Mouse (Mus musculus) CH12.LX (cell line): ENCODE data around the gene Gm49318. TPM values are rescaled to one million over a fixed set of nuclear protein-coding genes. Genes with fewer than 3 reads are reported as not detected.
A peak's percentile ranks its signal among the peaks of the same experiment; 100 is the strongest.

Source experiments
- DNase-seq: peaks from one replicate; pipeline ENCODE4 v3.0.0-alpha.2; 2013; ENCODE audit errors: extremely low read depth
- H3K27ac ChIP-seq: 2 replicates; pipeline ENCODE4 v1.5.1; 2012; ENCODE audit warnings: low read depth, mild to moderate bottlenecking, control low read depth, moderate library complexity; ENCODE audit not compliant: insufficient read depth
- H3K27me3 ChIP-seq: replicated peaks from 2 replicates; pipeline ENCODE3; 2012; ENCODE audit warnings: inconsistent platforms
- H3K36me3 ChIP-seq, 2 experiments: replicated peaks in 1 of 2; 2 replicates each; pipeline versions ENCODE3 to v1.6.1; 2012; ENCODE audit warnings: inconsistent platforms in 1 of 2, low read length in 1 of 2, mild to moderate bottlenecking in 1 of 2, mixed read lengths in 1 of 2, moderate library complexity in 1 of 2; ENCODE audit not compliant: control insufficient read depth in 1 of 2, insufficient read depth in 1 of 2
- H3K4me1 ChIP-seq, 2 experiments: 2 replicates each; pipeline ENCODE4 v1.6.1; 2012; ENCODE audit warnings: inconsistent platforms in 1 of 2, moderate library complexity in 1 of 2; ENCODE audit not compliant: insufficient read depth in 2 of 2, control insufficient read depth in 1 of 2
- H3K4me2 ChIP-seq: 2 replicates; pipeline ENCODE4 v1.6.1; 2012; ENCODE audit warnings: low read depth, mild to moderate bottlenecking, control low read depth; ENCODE audit not compliant: poor library complexity, insufficient read depth, severe bottlenecking
- H3K4me3 ChIP-seq, 3 experiments: fragments of 150-350 bp in 1 of 3; sonication (generic) in 1 of 3; replicated peaks in 1 of 3; 2 replicates each; pipeline versions ENCODE3 to v1.5.1; 2011 to 2012; ENCODE audit warnings: low read depth in 2 of 3, low read length in 2 of 3, mild to moderate bottlenecking in 2 of 3, moderate library complexity in 2 of 3, control low read depth in 1 of 3, improper control_type of control experiment in 1 of 3, inconsistent platforms in 1 of 3, mixed read lengths in 1 of 3; ENCODE audit not compliant: poor library complexity in 1 of 3
- H3K79me2 ChIP-seq: replicated peaks from 2 replicates; pipeline ENCODE4 v1.6.1; 2012; ENCODE audit warnings: mild to moderate bottlenecking, moderate library complexity; ENCODE audit not compliant: control insufficient read depth, poor library complexity, insufficient read depth, severe bottlenecking; ENCODE audit errors: extremely low read depth
- H3K9ac ChIP-seq: 2 replicates; pipeline ENCODE4 v1.6.1; 2012; ENCODE audit warnings: low read depth, mild to moderate bottlenecking, control low read depth, moderate library complexity; ENCODE audit not compliant: insufficient read depth
- H3K9me3 ChIP-seq: replicated peaks from 2 replicates; pipeline ENCODE3; 2012; ENCODE audit warnings: low read length, inconsistent platforms, mixed read lengths
- BHLHE40 ChIP-seq: IDR thresholded peaks from 2 replicates; pipeline ENCODE4 v1.6.1; 2011; ENCODE audit warnings: mild to moderate bottlenecking, low read depth, low read length, improper control_type of control experiment
- CHD1 ChIP-seq: IDR thresholded peaks from 2 replicates; pipeline ENCODE4 v1.6.1; 2012; ENCODE audit warnings: low read depth, low read length, improper control_type of control experiment, inconsistent platforms
- CHD2 ChIP-seq: IDR thresholded peaks from 2 replicates; pipeline ENCODE4 v1.6.1; 2011; ENCODE audit warnings: low read length, improper control_type of control experiment
- CTCF ChIP-seq, 2 experiments: IDR thresholded peaks in 1 of 2; conservative IDR thresholded peaks in 1 of 2; 2 replicates each; pipeline ENCODE4 v1.5.1; 2011 to 2012; ENCODE audit warnings: low read depth in 2 of 2, low read length in 2 of 2, improper control_type of control experiment in 1 of 2, inconsistent platforms in 1 of 2, mild to moderate bottlenecking in 1 of 2, moderate library complexity in 1 of 2
- E2F4 ChIP-seq: IDR thresholded peaks from 2 replicates; pipeline ENCODE4 v1.6.1; 2011; ENCODE audit warnings: low read depth, low read length, improper control_type of control experiment; ENCODE audit not compliant: insufficient replicate concordance
- ELF1 ChIP-seq: IDR thresholded peaks from 2 replicates; pipeline ENCODE4 v1.6.1; 2014; ENCODE audit warnings: low read depth, mild to moderate bottlenecking, inconsistent platforms, low read length, improper control_type of control experiment
- EP300 ChIP-seq: IDR thresholded peaks from 2 replicates; pipeline ENCODE4 v1.6.1; 2011; ENCODE audit warnings: low read length, improper control_type of control experiment
- ETS1 ChIP-seq: conservative IDR thresholded peaks from 2 replicates; pipeline ENCODE4 v1.6.1; 2012; ENCODE audit warnings: low read depth, mild to moderate bottlenecking, inconsistent platforms, low read length, improper control_type of control experiment, moderate library complexity
- JUN ChIP-seq: IDR thresholded peaks from 2 replicates; pipeline ENCODE4 v1.6.1; 2011; ENCODE audit warnings: low read depth, mild to moderate bottlenecking, low read length, improper control_type of control experiment, moderate library complexity; ENCODE audit not compliant: insufficient read depth
- JUND ChIP-seq: conservative IDR thresholded peaks from 2 replicates; pipeline ENCODE4 v1.6.1; 2011; ENCODE audit warnings: low read depth, low read length, improper control_type of control experiment
- KAT2A ChIP-seq: IDR thresholded peaks from 2 replicates; pipeline ENCODE4 v1.6.1; 2012; ENCODE audit warnings: low read length, improper control_type of control experiment, inconsistent platforms; ENCODE audit not compliant: insufficient replicate concordance
- MAFK ChIP-seq: IDR thresholded peaks from 2 replicates; pipeline ENCODE4 v1.6.1; 2011; ENCODE audit warnings: low read length, improper control_type of control experiment; ENCODE audit not compliant: insufficient replicate concordance
- MAX ChIP-seq: IDR thresholded peaks from 2 replicates; pipeline ENCODE4 v1.6.1; 2011; ENCODE audit warnings: low read length, improper control_type of control experiment
- MAZ ChIP-seq: IDR thresholded peaks from 2 replicates; pipeline ENCODE4 v1.6.1; 2012; ENCODE audit warnings: low read depth, mild to moderate bottlenecking, inconsistent platforms, low read length, improper control_type of control experiment, moderate library complexity
- MEF2A ChIP-seq: IDR thresholded peaks from 2 replicates; pipeline ENCODE4 v1.6.1; 2014; ENCODE audit warnings: low read depth, mild to moderate bottlenecking, inconsistent platforms, low read length, improper control_type of control experiment, borderline replicate concordance
- MXI1 ChIP-seq: IDR thresholded peaks from 2 replicates; pipeline ENCODE4 v1.6.1; 2011; ENCODE audit warnings: mild to moderate bottlenecking, low read depth, low read length, improper control_type of control experiment
- MYC ChIP-seq: IDR thresholded peaks from 2 replicates; pipeline ENCODE4 v1.6.1; 2011; ENCODE audit warnings: low read depth, mild to moderate bottlenecking, improper control_type of control experiment, low read length
- NELFE ChIP-seq: IDR thresholded peaks from 2 replicates; pipeline ENCODE4 v1.6.1; 2011; ENCODE audit warnings: low read depth, low read length, improper control_type of control experiment
- NRF1 ChIP-seq: IDR thresholded peaks from 2 replicates; pipeline ENCODE4 v1.6.1; 2014; ENCODE audit warnings: low read depth, mild to moderate bottlenecking, inconsistent platforms, low read length, improper control_type of control experiment, moderate library complexity
- PAX5 ChIP-seq: IDR thresholded peaks from 2 replicates; pipeline ENCODE4 v1.6.1; 2012; ENCODE audit warnings: low read length, inconsistent platforms, mixed read lengths
- POLR2A ChIP-seq: IDR thresholded peaks from 2 replicates; pipeline ENCODE4 v1.6.1; 2011; ENCODE audit warnings: low read depth, mild to moderate bottlenecking, improper control_type of control experiment, low read length
- POLR2AphosphoS2 ChIP-seq: IDR thresholded peaks from 2 replicates; pipeline ENCODE4 v1.6.1; 2011; ENCODE audit warnings: low read depth, low read length, improper control_type of control experiment
- RAD21 ChIP-seq: IDR thresholded peaks from 2 replicates; pipeline ENCODE4 v1.6.1; 2011; ENCODE audit warnings: low read depth, mild to moderate bottlenecking, low read length, improper control_type of control experiment, moderate library complexity
- SIN3A ChIP-seq: IDR thresholded peaks from 2 replicates; pipeline ENCODE4 v1.6.1; 2012; ENCODE audit warnings: low read length, improper control_type of control experiment, inconsistent platforms
- SMC3 ChIP-seq: IDR thresholded peaks from 2 replicates; pipeline ENCODE4 v1.6.1; 2011; ENCODE audit warnings: low read depth, low read length, improper control_type of control experiment
- TBP ChIP-seq: conservative IDR thresholded peaks from 2 replicates; pipeline ENCODE4 v1.6.1; 2011; ENCODE audit warnings: low read depth, low read length, improper control_type of control experiment
- UBTF ChIP-seq: IDR thresholded peaks from 2 replicates; pipeline ENCODE4 v1.6.1; 2012; ENCODE audit warnings: low read depth, mild to moderate bottlenecking, inconsistent platforms, low read length, improper control_type of control experiment, moderate library complexity
- USF1 ChIP-seq: IDR thresholded peaks from 2 replicates; pipeline ENCODE4 v1.6.1; 2014; ENCODE audit warnings: low read depth, mild to moderate bottlenecking, inconsistent platforms, low read length, improper control_type of control experiment
- ZC3H11A ChIP-seq: IDR thresholded peaks from 2 replicates; pipeline ENCODE4 v1.6.1; 2012; ENCODE audit warnings: low read depth, mild to moderate bottlenecking, inconsistent platforms, low read length, improper control_type of control experiment
- ZKSCAN1 ChIP-seq: IDR thresholded peaks from 2 replicates; pipeline ENCODE4 v1.6.1; 2012; ENCODE audit warnings: low read depth, inconsistent platforms, low read length, improper control_type of control experiment, borderline replicate concordance
- dilution Hi-C: fragments of 300-500 bp; cut with MboI; formaldehyde crosslinking; loops from 2 replicates; pipeline ENCODE4 v1.14.3; 2020; ENCODE audit warnings: low sequenced_read_pairs; ENCODE audit not compliant: extremely low pct_unique_long_range_greater_than_20kb, extremely low pct_ligation_motif_present
- in situ Hi-C: fragments of 300-500 bp; cut with MboI; formaldehyde crosslinking; loops from 3 replicates; pipeline ENCODE4 v1.14.3; 2019; ENCODE audit warnings: low sequenced_read_pairs, low pct_ligation_motif_present, low pct_unique_long_range_greater_than_20kb, mixed read lengths
- polyA plus RNA-seq: library from polyadenylated mRNA; unstranded; fragments of >175 nt; gene quantifications from 2 replicates; pipeline ENCODE4 v1.2.1, GENCODE M21; 2012; ENCODE audit warnings: low read depth; ENCODE audit not compliant: insufficient read length
- total RNA-seq, 2 experiments: library from RNA; depleted of rRNA; stranded (reverse); fragments of 300-350 nt in 1 of 2; fragments of >200 nt in 1 of 2; gene quantifications; 2 replicates each; pipeline ENCODE4 v1.2.3; 2012 to 2014

Gene Gm49318
- total and polyA plus RNA-seq, 3 experiments = not detected

DNA sequence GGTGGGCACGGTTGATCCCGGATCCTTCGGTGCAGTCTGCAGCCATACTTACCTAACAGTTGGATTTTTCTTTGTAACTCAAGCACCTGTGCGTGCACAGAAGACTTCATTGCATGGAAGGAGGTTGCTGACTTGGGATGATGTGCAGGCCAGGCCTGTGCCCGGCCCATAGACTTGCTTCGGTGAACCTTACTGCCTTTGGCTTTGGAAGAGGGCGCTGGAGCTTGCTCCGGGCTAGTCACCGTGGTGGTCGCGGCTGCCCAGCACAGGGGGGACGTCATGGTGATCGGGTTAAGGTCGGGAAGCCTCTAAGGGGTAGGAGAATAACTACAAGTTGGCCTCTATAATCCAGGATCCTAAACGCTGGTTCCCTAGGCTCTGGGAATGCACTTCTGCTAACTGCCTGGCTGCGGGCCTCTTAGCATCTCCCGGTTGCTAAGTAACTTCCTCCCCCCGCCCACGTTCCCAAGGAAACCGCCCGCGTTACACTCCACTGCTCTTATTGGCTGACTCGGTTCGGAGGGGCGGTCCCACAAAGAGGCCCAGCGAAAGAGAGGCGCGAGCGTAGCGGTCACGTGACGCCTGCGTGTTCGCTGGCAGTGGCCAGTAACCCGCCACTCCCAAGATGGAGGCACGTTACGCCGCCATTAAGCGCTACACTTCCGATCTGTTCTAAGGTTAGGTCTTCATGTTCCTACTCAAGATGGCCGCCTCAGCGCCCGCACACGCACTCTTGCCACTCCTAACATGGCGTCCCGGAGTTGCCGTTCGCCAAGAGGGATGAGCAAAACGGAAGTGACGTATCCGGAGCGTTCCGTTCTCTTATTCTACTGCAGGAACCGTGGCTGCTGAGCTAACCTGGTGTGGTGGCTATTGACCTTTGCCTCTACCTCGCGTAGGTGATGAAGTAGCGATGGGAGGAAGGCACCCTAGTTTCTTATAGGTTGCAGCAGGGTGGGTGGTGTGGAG is 68.6 kb downstream of the Gm49318 start, which contains the start of the genes Ccdc151 and Prkcsh (continued):
- no peak for TF ChIP-seq E2F4
- no peak for TF ChIP-seq MAFK
- no peak for TF ChIP-seq ZKSCAN1
- peak; percentile 10; the same call in 1 of the 2 replicates for TF ChIP-seq CHD2
- TF ChIP-seq MYC = peak; percentile 89
- no peak for TF ChIP-seq UBTF
- peak; percentile 74; the same call in 1 of the 2 replicates for TF ChIP-seq POLR2AphosphoS2
- peak; percentile 93; the same call in 1 of the 2 replicates for TF ChIP-seq KAT2A
- peak; percentile 90 for TF ChIP-seq ELF1
- no peak for TF ChIP-seq CHD1
- peak; percentile 83 for TF ChIP-seq SIN3A
- TF ChIP-seq SMC3 = no peak
- TF ChIP-seq MEF2A = peak; percentile 54; the same call in 1 of the 2 replicates
- TF ChIP-seq USF1 = peak; percentile 100
- TF ChIP-seq NRF1 = peak; percentile 95
- TF ChIP-seq CTCF (conservative IDR thresholded peaks at IDR 0.05 in 1 of 2, IDR thresholded peaks at IDR 0.05 in 1 of 2; ENCODE audit: low read depth in 2 of 2, low read length in 2 of 2) = no peak
- TF ChIP-seq JUN = no peak
- peak; percentile 88 for TF ChIP-seq NELFE
- TF ChIP-seq ETS1 = 0 out of 2 replicates have a peak, but pooled peaks have one; percentile 15
- TF ChIP-seq RAD21 = no peak
- peak; percentile 98 for TF ChIP-seq MAX

DNA sequence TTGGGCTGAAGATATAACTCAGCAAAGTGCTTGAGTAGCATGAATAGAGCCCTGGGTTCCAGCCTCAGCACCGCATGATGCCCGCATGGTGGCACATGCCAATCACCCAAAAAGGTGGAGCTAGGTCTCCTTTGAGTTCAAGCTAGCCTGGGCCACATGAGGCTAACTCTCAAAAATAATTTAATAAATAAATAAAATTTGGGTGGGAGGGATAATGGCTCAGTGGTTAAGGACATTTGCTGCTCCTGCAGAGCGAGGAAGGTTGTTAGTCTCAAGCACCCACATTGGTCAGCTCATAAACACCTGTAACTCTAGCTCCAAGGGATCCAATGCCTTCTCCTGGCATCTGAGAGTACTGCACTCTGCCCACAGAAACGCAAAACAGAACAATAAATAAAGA is 69.4 kb downstream of the Gm49318 start:
- in situ Hi-C loops = loop anchor here (5.0 kb wide), 1 partner anchor 39 kb away; the partner anchor contains the start of gene Epor
- Histone ChIP-seq H3K27me3 (peaks cover 27% of the 10 kb centered on the region), H3K9ac (no peak overlapping the region), H3K4me3 (no peak overlapping the region), H3K79me2 (peaks cover 13% of the 10 kb centered on the region; the same call in 1 of the 2 replicates), H3K4me1 (peaks cover 8 to 36% of the 10 kb centered on the region in 2 experiments), H3K4me2 (no peak overlapping the region), H3K9me3 (no peaks in the 10 kb centered on the region), H3K27ac (no peak overlapping the region), H3K36me3 (peaks cover 26 to 30% of the 10 kb centered on the region in 2 experiments)
- dilution Hi-C loops = no loop called here
- no peak for DNase-seq
- TF ChIP-seq BHLHE40 = no peak
- TF ChIP-seq EP300 = no peak
- no peak for TF ChIP-seq ELF1
- TF ChIP-seq TBP = no peak
- no peak for TF ChIP-seq E2F4
- TF ChIP-seq MAZ = no peak
- no peak for TF ChIP-seq USF1
- no peak for TF ChIP-seq JUND
- TF ChIP-seq MXI1 = no peak
- TF ChIP-seq MAX = no peak
- no peak for TF ChIP-seq ZC3H11A
- TF ChIP-seq PAX5 = no peak
- TF ChIP-seq POLR2A = no peak
